Mouse (Mus musculus) lung, embryonic 14.5 days (tissue): ENCODE data around the gene Ift43. TPM values are rescaled to one million over a fixed set of nuclear protein-coding genes. Genes with fewer than 3 reads are reported as not detected.

Source experiments
- ATAC-seq: fragments of 200-750 bp; cut with Nextera tagmentation; 2 replicates; pipeline ENCODE4 v1.8.0; 2017; ENCODE audit warnings: mild to moderate bottlenecking, moderate TSS enrichment, moderate library complexity; ENCODE audit not compliant: insufficient read depth
- DNase-seq: peaks from one replicate; pipeline ENCODE4 v3.0.0-alpha.2; 2015
- H3K27ac ChIP-seq: fragments of 300-500 bp; sonication (generic); 2 replicates; pipeline ENCODE4 v1.5.1; 2014; ENCODE audit warnings: low read depth, mild to moderate bottlenecking, moderate library complexity
- H3K27me3 ChIP-seq: fragments of 300-500 bp; sonication (generic); 2 replicates; pipeline ENCODE4 v1.6.1; 2014; ENCODE audit warnings: low read length, control low read depth; ENCODE audit not compliant: insufficient read depth
- H3K36me3 ChIP-seq: fragments of 300-500 bp; sonication (generic); 2 replicates; pipeline ENCODE4 v1.6.1; 2014; ENCODE audit warnings: control low read depth; ENCODE audit not compliant: insufficient read depth
- H3K4me1 ChIP-seq: fragments of 300-500 bp; sonication (generic); 2 replicates; pipeline ENCODE4 v1.6.1; 2014; ENCODE audit warnings: antibody characterized with exemption, control low read depth; ENCODE audit not compliant: insufficient read depth
- H3K4me2 ChIP-seq: fragments of 300-500 bp; sonication (generic); 2 replicates; pipeline ENCODE4 v1.6.1; 2014; ENCODE audit warnings: mild to moderate bottlenecking
- H3K4me3 ChIP-seq: fragments of 300-500 bp; sonication (generic); 2 replicates; pipeline ENCODE4 v1.5.1; 2014; ENCODE audit warnings: low read depth, low read length
- H3K9ac ChIP-seq: fragments of 300-500 bp; sonication (generic); 2 replicates; pipeline ENCODE4 v1.6.1; 2014
- H3K9me3 ChIP-seq: fragments of 300-500 bp; sonication (generic); 2 replicates; pipeline ENCODE4 v1.6.1; 2016; ENCODE audit warnings: low read depth, low read length, control low read depth
- CTCF ChIP-seq: IDR thresholded peaks from 2 replicates; pipeline ENCODE4 v1.5.1; 2016; ENCODE audit warnings: antibody characterized with exemption, low read depth
- WGBS: fragments of 180-500 bp; shearing (Covaris S2); extraction: QIAGEN DNeasy Blood & Tissue Kit; methylation state at CpG from one replicate; pipeline ENCODE4 v1.1.7; 2014; 5-methylcytosine and 5-hydroxymethylcytosine counted together
- polyA plus RNA-seq: library from polyadenylated mRNA; unstranded; fragments of >200 nt; fragmentation: Nextera tagmentation; extraction: Ambion mirVana; gene quantifications from 2 replicates; pipeline ENCODE4 v1.2.1, GENCODE M21; 2014

Gene Ift43
- polyA plus RNA-seq, 1 experiment from 2014 or later: 88.3 TPM

- Histone ChIP-seq H3K27ac (no peak overlapping the region), H3K36me3 (no peaks in the 10 kb centered on the region), H3K4me2 (no peak overlapping the region), H3K9me3 (no peaks in the 10 kb centered on the region), H3K4me3 (no peak overlapping the region), H3K27me3 (no peaks in the 10 kb centered on the region), H3K4me1 (peaks cover 31% of the 10 kb centered on the region), H3K9ac (no peak overlapping the region)
- WGBS: 86% methylated on average over 8 of the region's 8 CpGs
- TF ChIP-seq CTCF: no peak
- DNase-seq (no peak), ATAC-seq (no peak)
Measured at GRCm38 (mm10) chr12:86155176-86155575, 72.8 kb downstream of the Ift43 start.

DNA sequence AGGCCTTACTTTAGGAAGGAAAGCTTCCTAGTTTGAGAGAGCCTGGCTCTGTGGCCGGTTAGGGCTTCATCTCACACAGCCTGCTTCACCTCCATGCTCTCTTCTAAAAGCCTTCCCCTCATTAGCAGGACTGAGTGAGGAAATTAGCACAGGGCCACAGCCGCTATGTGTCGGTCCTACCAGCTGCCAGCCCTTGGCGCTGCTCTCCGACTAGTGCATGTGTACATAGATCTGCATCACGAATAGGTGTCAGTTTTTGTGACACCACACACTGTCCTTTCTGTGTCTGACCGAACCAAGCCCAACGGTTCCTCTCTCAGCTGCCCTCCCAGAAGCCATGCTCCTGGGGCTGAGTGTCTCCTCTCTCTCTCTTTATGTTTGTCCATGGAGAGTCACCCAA is 74.8 kb downstream of the Ift43 start:
- Histone ChIP-seq H3K4me3 (no peak overlapping the region), H3K4me2 (no peak overlapping the region), H3K36me3 (no peaks in the 10 kb centered on the region), H3K9me3 (no peaks in the 10 kb centered on the region), H3K9ac (no peak overlapping the region), H3K27ac (no peak overlapping the region), H3K27me3 (no peaks in the 10 kb centered on the region), H3K4me1 (peaks cover 31% of the 10 kb centered on the region)
- no peak for TF ChIP-seq CTCF
- DNase-seq (no peak), ATAC-seq (no peak)
- WGBS: 78% methylated on average over 8 of the region's 8 CpGs

DNA sequence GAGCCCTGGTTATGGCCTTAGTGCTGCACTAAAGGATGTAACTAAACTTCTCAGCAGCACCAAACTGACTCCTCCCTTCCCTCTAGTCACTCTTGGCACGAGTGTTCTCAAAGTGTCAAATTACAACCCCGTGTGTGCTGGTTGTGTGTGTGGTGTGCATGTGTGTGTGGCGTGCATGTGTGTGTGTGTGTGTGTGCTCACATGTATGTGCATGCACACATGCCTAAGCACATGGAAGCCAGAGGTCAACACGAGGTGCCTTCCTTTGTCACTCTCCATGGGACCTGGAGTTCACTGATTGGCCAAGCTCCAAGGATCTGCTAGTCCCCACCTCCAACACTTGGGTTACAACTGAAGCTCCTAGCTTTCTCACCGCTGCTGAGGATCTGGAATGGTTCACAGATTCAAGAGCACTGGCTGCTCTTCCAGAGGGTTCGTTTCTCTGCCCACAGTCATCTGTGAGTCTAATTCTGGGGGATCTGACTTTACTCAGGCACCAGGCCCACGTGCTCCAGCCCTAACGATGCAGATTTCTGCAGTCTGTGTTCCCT is 75.6 kb downstream of the Ift43 start:
- H3K9me3 ChIP-seq: no peaks in the 10 kb centered on the region
- no peaks in the 10 kb centered on the region for H3K27me3 ChIP-seq
- 0 out of 2 replicates have a peak overlapping the region, but pooled peaks have one; percentile 3 for H3K4me2 ChIP-seq
- H3K4me3 ChIP-seq: no peak overlapping the region
- WGBS: 12% methylated on average over 8 of the region's 8 CpGs
- ATAC-seq: peak; percentile 66
- no peaks in the 10 kb centered on the region for H3K36me3 ChIP-seq
- H3K4me1 ChIP-seq: peaks cover 27% of the 10 kb centered on the region
- TF ChIP-seq CTCF: no peak
- H3K27ac ChIP-seq: peak overlapping the region; percentile 30
- peak; percentile 81 for DNase-seq
- no peak overlapping the region for H3K9ac ChIP-seq

GRCm38 (mm10) chr12:86158689-86159483 is 76.5 kb downstream of the Ift43 start:
- WGBS: 79% methylated on average over 20 of the region's 20 CpGs
- H3K27ac ChIP-seq: peak overlapping the region; percentile 10; the same call in 1 of the 2 replicates
- no peak overlapping the region for H3K4me3 ChIP-seq
- peaks cover 19% of the 10 kb centered on the region for H3K4me1 ChIP-seq
- no peak overlapping the region for H3K9ac ChIP-seq
- H3K9me3 ChIP-seq: no peaks in the 10 kb centered on the region
- DNase-seq: no peak
- no peak overlapping the region for H3K4me2 ChIP-seq
- no peaks in the 10 kb centered on the region for H3K36me3 ChIP-seq
- TF ChIP-seq CTCF: no peak
- no peaks in the 10 kb centered on the region for H3K27me3 ChIP-seq
- ATAC-seq: no peak

- Histone ChIP-seq H3K4me3 (no peak overlapping the region), H3K27me3 (no peaks in the 10 kb centered on the region), H3K9me3 (no peaks in the 10 kb centered on the region), H3K4me1 (peaks cover 18% of the 10 kb centered on the region), H3K9ac (no peak overlapping the region), H3K27ac (no peak overlapping the region), H3K4me2 (no peak overlapping the region), H3K36me3 (no peaks in the 10 kb centered on the region)
- 92% methylated on average over 6 of the region's 6 CpGs for WGBS
- TF ChIP-seq CTCF: no peak
- DNase-seq: no peak
- no peak for ATAC-seq
Measured at GRCm38 (mm10) chr12:86161436-86161835, 79.1 kb downstream of the Ift43 start.

DNA sequence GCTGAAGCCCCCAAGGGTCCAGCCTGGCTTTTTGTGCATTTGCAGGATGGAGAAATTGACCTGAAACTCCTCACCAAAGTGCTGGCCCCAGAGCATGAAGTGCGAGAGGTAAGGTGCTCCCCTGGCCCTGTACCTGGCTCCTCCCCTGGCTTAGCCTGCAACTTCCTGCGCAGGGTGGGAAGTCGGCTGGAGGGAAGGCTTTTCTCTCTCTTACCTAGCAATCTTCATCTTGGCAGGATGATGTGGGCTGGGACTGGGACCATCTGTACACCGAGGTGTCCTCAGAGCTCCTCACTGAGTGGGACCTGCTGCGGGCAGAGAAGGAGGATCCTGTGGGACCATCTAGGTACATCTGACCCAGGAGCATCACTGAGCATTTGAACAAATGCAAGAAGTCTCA is 79.6 kb downstream of the Ift43 start:
- no peaks in the 10 kb centered on the region for H3K36me3 ChIP-seq
- H3K27ac ChIP-seq: no peak overlapping the region
- 89% methylated on average over 5 of the region's 5 CpGs for WGBS
- no peak for TF ChIP-seq CTCF
- DNase-seq: no peak
- H3K27me3 ChIP-seq: no peaks in the 10 kb centered on the region
- peaks cover 18% of the 10 kb centered on the region for H3K4me1 ChIP-seq
- no peak overlapping the region for H3K4me2 ChIP-seq
- no peak overlapping the region for H3K9ac ChIP-seq
- ATAC-seq: no peak
- no peaks in the 10 kb centered on the region for H3K9me3 ChIP-seq
- no peak overlapping the region for H3K4me3 ChIP-seq

- Histone ChIP-seq H3K4me2 (no peak overlapping the region), H3K4me1 (peaks cover 8% of the 10 kb centered on the region; the same call in 1 of the 2 replicates), H3K4me3 (no peak overlapping the region), H3K9ac (no peak overlapping the region), H3K27ac (peak overlapping the region; percentile 16; the same call in 1 of the 2 replicates), H3K27me3 (no peaks in the 10 kb centered on the region), H3K9me3 (no peaks in the 10 kb centered on the region), H3K36me3 (no peaks in the 10 kb centered on the region)
- DNase-seq (no peak), ATAC-seq (no peak)
- WGBS: 43% methylated on average over 12 of the region's 12 CpGs
- TF ChIP-seq CTCF: no peak
Measured at GRCm38 (mm10) chr12:86162890-86163816, 80.8 kb downstream of the Ift43 start.
